Mouse (Mus musculus) gastrocnemius, postnatal 4 days (tissue): ENCODE results near the gene Pnkd. TPM values are rescaled to one million over a fixed set of nuclear protein-coding genes. Genes with fewer than 3 reads are reported as not detected.

Experiments
- microRNA-seq: library from miRNA; unstranded; fragments of <30 nt; microRNA quantifications from one replicate; pipeline ENCODE4 v1.2.0, GENCODE M21; 2021
- total RNA-seq, 2 experiments: library from RNA; stranded (reverse); gene quantifications; 2 replicates each; pipeline ENCODE4 v1.2.3; 2021

The Pnkd gene
- total RNA-seq, 2 experiments from 2014 or later: 83.8 to 91.1 TPM

Small RNA genes within 50 kb of the gene (microRNA-seq; reads per million reads assigned to microRNA genes)
- gene Mir26b: 14,241 reads per million, percentile 95 among the genes with 10 or more reads in this experiment

Other genes with a start within 250 kb of the Pnkd start
- gene Tns1, start 160.5 kb upstream of the Pnkd start, total RNA-seq: 100 to 1,000 TPM; 259 to 265 TPM
- under 1 TPM; 0.52 to 0.54 TPM for gene Rufy4, start 159.4 kb upstream of the Pnkd start, total RNA-seq
- gene Cxcr2, start 130.9 kb upstream of the Pnkd start, total RNA-seq: under 1 TPM in 1 of 2 experiments, not detected in 1; 0.08 TPM
- not detected for gene Cxcr1, start 90.3 kb upstream of the Pnkd start, total RNA-seq
- gene Arpc2, start 48.8 kb upstream of the Pnkd start, total RNA-seq: 100 to 1,000 TPM; 140 to 145 TPM
- not detected for gene Gpbar1, start 6.4 kb upstream of the Pnkd start, total RNA-seq
- 100 to 1,000 TPM; 113 to 117 TPM for gene Aamp, start 192 bp upstream of the Pnkd start, total RNA-seq
- 10 to 100 TPM; 63.2 to 68.6 TPM for gene Tmbim1, start 20.7 kb downstream of the Pnkd start, total RNA-seq
- under 1 TPM; 0.23 to 0.25 TPM for gene Catip, start 77.2 kb downstream of the Pnkd start, total RNA-seq
- 1 to 10 TPM; 4.5 to 4.6 TPM for gene Slc11a1, start 90.3 kb downstream of the Pnkd start, total RNA-seq
- gene Ctdsp1, start 106.6 kb downstream of the Pnkd start, total RNA-seq: 100 to 1,000 TPM; 109 to 135 TPM
- gene Vil1, start 124.4 kb downstream of the Pnkd start, total RNA-seq: under 1 TPM; 0.13 to 0.66 TPM
- gene Cnot9, start 221.1 kb downstream of the Pnkd start, total RNA-seq: 10 to 100 TPM; 30.0 to 30.2 TPM